21 mouse cellular contexts compared by ENCODE assay signal in the genomic region with DNA sequence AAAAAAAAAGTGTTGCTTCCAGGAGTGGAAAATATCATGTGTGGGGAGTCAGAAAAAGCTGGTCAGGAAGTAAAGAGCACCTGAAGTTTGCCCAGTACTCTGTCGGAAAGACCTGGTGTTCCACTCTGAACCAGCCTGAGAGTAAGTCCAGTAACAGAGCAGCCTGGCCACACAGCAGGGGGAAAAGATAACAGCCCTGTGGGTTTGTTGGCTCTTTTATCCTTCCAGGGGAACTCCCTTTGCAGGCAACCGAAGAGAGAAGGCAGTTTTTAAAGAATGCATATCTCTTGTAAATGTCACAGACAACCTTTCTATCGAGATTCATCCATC. TPM values are rescaled to one million over a fixed set of nuclear protein-coding genes. Genes with fewer than 3 reads are reported as not detected.
DNase-seq lines count a peak whose midpoint lies in the region; ATAC-seq and TF ChIP-seq lines count a peak whose summit lies in the region.
"Had no signal": no experiment of that assay in that cellular context is flagged by ENCODE, and none has a peak within 500 bp of the region (broad histone marks: within the 10 kb centered on the region; RNA-seq: fewer than 3 reads in every experiment).

No protein-coding gene starts in this region.

- H3K4me3 ChIP-seq in liver, embryonic 14.5 days (ENCODE audit: insufficient read depth in 1 of 2, low read depth in 2 of 2, low read length in 2 of 2), result no peak overlapping the region
- H3K4me3 ChIP-seq in intestine, embryonic 15.5 days (replicated peaks), result no peak overlapping the region
- H3K4me3 ChIP-seq: embryonic facial prominence, embryonic 13.5 days; forebrain, embryonic 13.5 days; heart, adult 2 months; neural tube, embryonic 13.5 days had no signal

- H3K9me3 ChIP-seq in liver, embryonic 14.5 days (ENCODE audit: control insufficient read depth, low read length), result no peaks in the 10 kb centered on the region
- H3K9me3 ChIP-seq in intestine, embryonic 15.5 days, result no peaks in the 10 kb centered on the region
- H3K9me3 ChIP-seq: embryonic facial prominence, embryonic 13.5 days; forebrain, embryonic 13.5 days; neural tube, embryonic 13.5 days had no signal

- no peaks in the 10 kb centered on the region for H3K36me3 ChIP-seq in liver, embryonic 14.5 days (replicated peaks; ENCODE audit: control insufficient read depth, insufficient read depth, low read depth)
- H3K36me3 ChIP-seq in intestine, embryonic 15.5 days, result no peaks in the 10 kb centered on the region
- H3K36me3 ChIP-seq: embryonic facial prominence, embryonic 13.5 days; neural tube, embryonic 13.5 days had no signal

- peak overlapping the region; percentile 58 for H3K27ac ChIP-seq in liver, embryonic 14.5 days
- no peak overlapping the region for H3K27ac ChIP-seq in intestine, embryonic 15.5 days
- H3K27ac ChIP-seq: embryonic facial prominence, embryonic 13.5 days; forebrain, embryonic 13.5 days; neural tube, embryonic 13.5 days had no signal

- TF ChIP-seq CTCF in liver, embryonic 14.5 days (IDR thresholded peaks at IDR 0.05; ENCODE audit: low read depth), result no peak

- TF ChIP-seq EP300 in liver, embryonic 14.5 days (IDR thresholded peaks at IDR 0.05; ENCODE audit: low read depth), result peak; percentile 72

- ATAC-seq in liver, embryonic 14.5 days (ENCODE audit: insufficient read depth), result peak; percentile 87
- ATAC-seq in intestine, embryonic 15.5 days, result no peak
- ATAC-seq: forebrain, embryonic 13.5 days; hindbrain, embryonic 16.5 days; midbrain, embryonic 16.5 days had no signal

- no peak overlapping the region; the same call in 1 of the 2 replicates for H3K9ac ChIP-seq in liver, embryonic 14.5 days (replicated peaks)
- H3K9ac ChIP-seq in intestine, embryonic 15.5 days, result no peak overlapping the region
- H3K9ac ChIP-seq: embryonic facial prominence, embryonic 13.5 days; forebrain, embryonic 13.5 days; neural tube, embryonic 13.5 days had no signal

- DNase-seq in 416B (ENCODE audit: low read depth), result peak; percentile 96
- peak; percentile 27 for DNase-seq in CD4-positive helper T cell, adult 2 months (ENCODE audit: low read depth, low spot score)
- peak; percentile 62 for DNase-seq in c-Kit-positive CD71-positive TER-119-positive erythroid progenitor cells, embryonic 14.5 days (ENCODE audit: low spot score)
- DNase-seq in liver, embryonic 14.5 days (ENCODE audit: low read depth in 3 of 3, low spot score in 3 of 3), result peak; percentile 50 to 51 (median 51)
- no peak for DNase-seq in frontal cortex, postnatal 36 days (ENCODE audit: low spot score in 2 of 2)
- DNase-seq in adrenal gland, postnatal 10 days, result no peak
- DNase-seq: adrenal gland, postnatal 14 days; cerebellum, postnatal 25 days; heart, adult 2 months; kidney, adult 18-20 months; kidney, postnatal 14 days; left cerebral cortex, postnatal 4 days; lung, adult 2 months; lung, postnatal 4 days; right cerebral cortex, postnatal 4 days had no signal

- WGBS in liver, embryonic 14.5 days (ENCODE audit: insufficient replicate concordance), result 4% methylated on average over 3 of the region's 3 CpGs
- 50% methylated on average over 3 of the region's 3 CpGs for WGBS in intestine, embryonic 15.5 days

- no peaks in the 10 kb centered on the region for H3K27me3 ChIP-seq in liver, embryonic 14.5 days (ENCODE audit: control insufficient read depth, insufficient read depth, low read length)
- H3K27me3 ChIP-seq in intestine, embryonic 15.5 days (replicated peaks), result no peaks in the 10 kb centered on the region
- H3K27me3 ChIP-seq: embryonic facial prominence, embryonic 13.5 days had no signal

- H3K4me2 ChIP-seq in liver, embryonic 14.5 days (ENCODE audit: low read depth), result peak overlapping the region; percentile 28
- no peak overlapping the region for H3K4me2 ChIP-seq in intestine, embryonic 15.5 days (replicated peaks)
- H3K4me2 ChIP-seq: embryonic facial prominence, embryonic 13.5 days; forebrain, embryonic 13.5 days; neural tube, embryonic 13.5 days had no signal

- peaks cover 25 to 47% of the 10 kb centered on the region in 2 experiments for H3K4me1 ChIP-seq in liver, embryonic 14.5 days (replicated peaks; ENCODE audit: control insufficient read depth in 2 of 2, insufficient read depth in 2 of 2, low read length in 1 of 2)
- peaks cover 6% of the 10 kb centered on the region for H3K4me1 ChIP-seq in intestine, embryonic 15.5 days (replicated peaks)
- H3K4me1 ChIP-seq: embryonic facial prominence, embryonic 13.5 days had no signal

RNA-seq across cellular contexts. Expression of gene Rreb1, which starts 18.2 kb away (rescaled TPM):
- 4.8 and 5.4 TPM in 2 replicates for polyA plus RNA-seq in liver, embryonic 14.5 days (2012; rRNA removed)
- polyA plus RNA-seq in liver, embryonic 14.5 days (2014; fragmentation: Nextera tagmentation; extraction: Ambion mirVana), result 5.4 TPM in 2 replicates
- polyA plus RNA-seq in intestine, embryonic 15.5 days (2015; fragmentation: Nextera tagmentation; extraction: Ambion mirVana), result 16.1 and 16.5 TPM in 2 replicates
- total RNA-seq in adrenal gland, postnatal 10 days (2021), result 10 to 100 TPM; 57.4 to 74.8 TPM

Comparison
In these comparisons a context has a peak if more than half of its experiments do, and no peak if none do; other contexts are left out.
1. DNase-seq: peak in 416B (single experiment), CD4-positive helper T cell, adult 2 months (single experiment), c-Kit-positive CD71-positive TER-119-positive erythroid progenitor cells, embryonic 14.5 days (single experiment) and liver, embryonic 14.5 days (3 of 3); none in frontal cortex, postnatal 36 days (0 of 2) and adrenal gland, postnatal 10 days (single experiment).